Mouse (Mus musculus) cortical plate, adult 2 months (tissue): Measurements from ENCODE around the gene Supt3.

Experiments used
- CTCF ChIP-seq: fragments of 200-500 bp; IDR thresholded peaks from 2 replicates; pipeline ENCODE4 v1.5.1; 2011; ENCODE audit warnings: mild to moderate bottlenecking, control low read depth, low read length; ENCODE audit not compliant: insufficient read depth; ENCODE audit errors: extremely low read depth
- POLR2A ChIP-seq: fragments of 200-500 bp; IDR thresholded peaks from 2 replicates; pipeline ENCODE4 v1.6.1; 2011; ENCODE audit warnings: mild to moderate bottlenecking, low read length, control low read depth; ENCODE audit not compliant: insufficient read depth; ENCODE audit errors: extremely low read depth

GRCm38 (mm10) chr17:44768522-44768921, 8.4 kb upstream of the Supt3 start:
- TF ChIP-seq CTCF (no peak), POLR2A (no peak)
